Mouse (Mus musculus) CH12.LX (cell line): Measurements from ENCODE around the gene Dido1. TPM values are rescaled to one million over a fixed set of nuclear protein-coding genes. Genes with fewer than 3 reads are reported as not detected.

Experiments
- DNase-seq: peaks from one replicate; pipeline ENCODE4 v3.0.0-alpha.2; 2013; ENCODE audit errors: extremely low read depth
- H3K27ac ChIP-seq: 2 replicates; pipeline ENCODE4 v1.5.1; 2012; ENCODE audit warnings: low read depth, mild to moderate bottlenecking, control low read depth, moderate library complexity; ENCODE audit not compliant: insufficient read depth
- H3K27me3 ChIP-seq: replicated peaks from 2 replicates; pipeline ENCODE3; 2012; ENCODE audit warnings: inconsistent platforms
- H3K36me3 ChIP-seq, 2 experiments: replicated peaks in 1 of 2; 2 replicates each; pipeline versions ENCODE3 to v1.6.1; 2012; ENCODE audit warnings: inconsistent platforms in 1 of 2, low read length in 1 of 2, mild to moderate bottlenecking in 1 of 2, mixed read lengths in 1 of 2, moderate library complexity in 1 of 2; ENCODE audit not compliant: control insufficient read depth in 1 of 2, insufficient read depth in 1 of 2
- H3K4me1 ChIP-seq, 2 experiments: 2 replicates each; pipeline ENCODE4 v1.6.1; 2012; ENCODE audit warnings: inconsistent platforms in 1 of 2, moderate library complexity in 1 of 2; ENCODE audit not compliant: insufficient read depth in 2 of 2, control insufficient read depth in 1 of 2
- H3K4me2 ChIP-seq: 2 replicates; pipeline ENCODE4 v1.6.1; 2012; ENCODE audit warnings: low read depth, mild to moderate bottlenecking, control low read depth; ENCODE audit not compliant: poor library complexity, insufficient read depth, severe bottlenecking
- H3K4me3 ChIP-seq, 3 experiments: fragments of 150-350 bp in 1 of 3; sonication (generic) in 1 of 3; replicated peaks in 1 of 3; 2 replicates each; pipeline versions ENCODE3 to v1.5.1; 2011 to 2012; ENCODE audit warnings: low read depth in 2 of 3, low read length in 2 of 3, mild to moderate bottlenecking in 2 of 3, moderate library complexity in 2 of 3, control low read depth in 1 of 3, improper control_type of control experiment in 1 of 3, inconsistent platforms in 1 of 3, mixed read lengths in 1 of 3; ENCODE audit not compliant: poor library complexity in 1 of 3
- H3K79me2 ChIP-seq: replicated peaks from 2 replicates; pipeline ENCODE4 v1.6.1; 2012; ENCODE audit warnings: mild to moderate bottlenecking, moderate library complexity; ENCODE audit not compliant: control insufficient read depth, poor library complexity, insufficient read depth, severe bottlenecking; ENCODE audit errors: extremely low read depth
- H3K9ac ChIP-seq: 2 replicates; pipeline ENCODE4 v1.6.1; 2012; ENCODE audit warnings: low read depth, mild to moderate bottlenecking, control low read depth, moderate library complexity; ENCODE audit not compliant: insufficient read depth
- H3K9me3 ChIP-seq: replicated peaks from 2 replicates; pipeline ENCODE3; 2012; ENCODE audit warnings: low read length, inconsistent platforms, mixed read lengths
- CHD1 ChIP-seq: IDR thresholded peaks from 2 replicates; pipeline ENCODE4 v1.6.1; 2012; ENCODE audit warnings: low read depth, low read length, improper control_type of control experiment, inconsistent platforms
- CHD2 ChIP-seq: IDR thresholded peaks from 2 replicates; pipeline ENCODE4 v1.6.1; 2011; ENCODE audit warnings: low read length, improper control_type of control experiment
- CTCF ChIP-seq, 2 experiments: IDR thresholded peaks in 1 of 2; conservative IDR thresholded peaks in 1 of 2; 2 replicates each; pipeline ENCODE4 v1.5.1; 2011 to 2012; ENCODE audit warnings: low read depth in 2 of 2, low read length in 2 of 2, improper control_type of control experiment in 1 of 2, inconsistent platforms in 1 of 2, mild to moderate bottlenecking in 1 of 2, moderate library complexity in 1 of 2
- EP300 ChIP-seq: IDR thresholded peaks from 2 replicates; pipeline ENCODE4 v1.6.1; 2011; ENCODE audit warnings: low read length, improper control_type of control experiment
- HCFC1 ChIP-seq: IDR thresholded peaks from 2 replicates; pipeline ENCODE4 v1.6.1; 2012; ENCODE audit warnings: low read depth, mild to moderate bottlenecking, inconsistent platforms, low read length, improper control_type of control experiment
- IRF4 ChIP-seq: IDR thresholded peaks from 2 replicates; pipeline ENCODE4 v1.6.1; 2014; ENCODE audit warnings: low read depth, mild to moderate bottlenecking, inconsistent platforms, low read length, improper control_type of control experiment
- JUND ChIP-seq: conservative IDR thresholded peaks from 2 replicates; pipeline ENCODE4 v1.6.1; 2011; ENCODE audit warnings: low read depth, low read length, improper control_type of control experiment
- KAT2A ChIP-seq: IDR thresholded peaks from 2 replicates; pipeline ENCODE4 v1.6.1; 2012; ENCODE audit warnings: low read length, improper control_type of control experiment, inconsistent platforms; ENCODE audit not compliant: insufficient replicate concordance
- MAX ChIP-seq: IDR thresholded peaks from 2 replicates; pipeline ENCODE4 v1.6.1; 2011; ENCODE audit warnings: low read length, improper control_type of control experiment
- MEF2A ChIP-seq: IDR thresholded peaks from 2 replicates; pipeline ENCODE4 v1.6.1; 2014; ENCODE audit warnings: low read depth, mild to moderate bottlenecking, inconsistent platforms, low read length, improper control_type of control experiment, borderline replicate concordance
- MYC ChIP-seq: IDR thresholded peaks from 2 replicates; pipeline ENCODE4 v1.6.1; 2011; ENCODE audit warnings: low read depth, mild to moderate bottlenecking, improper control_type of control experiment, low read length
- NELFE ChIP-seq: IDR thresholded peaks from 2 replicates; pipeline ENCODE4 v1.6.1; 2011; ENCODE audit warnings: low read depth, low read length, improper control_type of control experiment
- RAD21 ChIP-seq: IDR thresholded peaks from 2 replicates; pipeline ENCODE4 v1.6.1; 2011; ENCODE audit warnings: low read depth, mild to moderate bottlenecking, low read length, improper control_type of control experiment, moderate library complexity
- RCOR1 ChIP-seq: conservative IDR thresholded peaks from 2 replicates; pipeline ENCODE4 v1.6.1; 2012; ENCODE audit warnings: low read depth, mild to moderate bottlenecking, inconsistent platforms, low read length, improper control_type of control experiment
- SIN3A ChIP-seq: IDR thresholded peaks from 2 replicates; pipeline ENCODE4 v1.6.1; 2012; ENCODE audit warnings: low read length, improper control_type of control experiment, inconsistent platforms
- SMC3 ChIP-seq: IDR thresholded peaks from 2 replicates; pipeline ENCODE4 v1.6.1; 2011; ENCODE audit warnings: low read depth, low read length, improper control_type of control experiment
- USF1 ChIP-seq: IDR thresholded peaks from 2 replicates; pipeline ENCODE4 v1.6.1; 2014; ENCODE audit warnings: low read depth, mild to moderate bottlenecking, inconsistent platforms, low read length, improper control_type of control experiment
- USF2 ChIP-seq: conservative IDR thresholded peaks from 2 replicates; pipeline ENCODE4 v1.6.1; 2011; ENCODE audit warnings: low read depth, low read length, improper control_type of control experiment
- ZC3H11A ChIP-seq: IDR thresholded peaks from 2 replicates; pipeline ENCODE4 v1.6.1; 2012; ENCODE audit warnings: low read depth, mild to moderate bottlenecking, inconsistent platforms, low read length, improper control_type of control experiment
- ZKSCAN1 ChIP-seq: IDR thresholded peaks from 2 replicates; pipeline ENCODE4 v1.6.1; 2012; ENCODE audit warnings: low read depth, inconsistent platforms, low read length, improper control_type of control experiment, borderline replicate concordance
- ZMIZ1 ChIP-seq: IDR thresholded peaks from 2 replicates; pipeline ENCODE4 v1.6.1; 2012; ENCODE audit warnings: low read depth, mild to moderate bottlenecking, inconsistent platforms, low read length, improper control_type of control experiment
- ZNF384 ChIP-seq: IDR thresholded peaks from 2 replicates; pipeline ENCODE4 v1.6.1; 2012; ENCODE audit warnings: low read depth, low read length, improper control_type of control experiment, inconsistent platforms
- dilution Hi-C: fragments of 300-500 bp; cut with MboI; formaldehyde crosslinking; loops from 2 replicates; pipeline ENCODE4 v1.14.3; 2020; ENCODE audit warnings: low sequenced_read_pairs; ENCODE audit not compliant: extremely low pct_unique_long_range_greater_than_20kb, extremely low pct_ligation_motif_present
- in situ Hi-C: fragments of 300-500 bp; cut with MboI; formaldehyde crosslinking; loops from 3 replicates; pipeline ENCODE4 v1.14.3; 2019; ENCODE audit warnings: low sequenced_read_pairs, low pct_ligation_motif_present, low pct_unique_long_range_greater_than_20kb, mixed read lengths
- polyA plus RNA-seq: library from polyadenylated mRNA; unstranded; fragments of >175 nt; gene quantifications from 2 replicates; pipeline ENCODE4 v1.2.1, GENCODE M21; 2012; ENCODE audit warnings: low read depth; ENCODE audit not compliant: insufficient read length
- total RNA-seq, 2 experiments: library from RNA; depleted of rRNA; stranded (reverse); fragments of 300-350 nt in 1 of 2; fragments of >200 nt in 1 of 2; gene quantifications; 2 replicates each; pipeline ENCODE4 v1.2.3; 2012 to 2014

Dido1 gene
- total and polyA plus RNA-seq, 3 experiments: 16.4 to 25.0 (median 24.9) TPM

GRCm38 (mm10) chr2:180646841-180647240 lies 63.0 kb downstream of the Dido1 start:
- TF ChIP-seq CTCF (conservative IDR thresholded peaks at IDR 0.05 in 1 of 2, IDR thresholded peaks at IDR 0.05 in 1 of 2; ENCODE audit: low read depth in 2 of 2, low read length in 2 of 2) (peak in 1 of 2 experiments; percentile 34; a peak in 1 of 4 replicates), HCFC1 (no peak), ZC3H11A (no peak)
- H3K9ac ChIP-seq: no peak overlapping the region
- no peak for DNase-seq
- no peak overlapping the region for H3K27ac ChIP-seq
- no peak overlapping the region for H3K4me2 ChIP-seq
- no peak overlapping the region for H3K4me3 ChIP-seq
- H3K4me1 ChIP-seq: no peaks in the 10 kb centered on the region
- H3K79me2 ChIP-seq: no peaks in the 10 kb centered on the region
- peaks cover 25% of the 10 kb centered on the region for H3K9me3 ChIP-seq
- dilution Hi-C loops (no loop called here), in situ Hi-C loops (no loop called here)
- H3K27me3 ChIP-seq: peaks cover 18% of the 10 kb centered on the region
- H3K36me3 ChIP-seq: no peaks in the 10 kb centered on the region

- TF ChIP-seq SIN3A (no peak), HCFC1 (no peak), ZKSCAN1 (no peak), JUND (no peak), RAD21 (no peak), RCOR1 (no peak)
- TF ChIP-seq, all 38 proteins: peak for 0
- peaks cover 31% of the 10 kb centered on the region for H3K27me3 ChIP-seq
- peaks cover 34% of the 10 kb centered on the region for H3K9me3 ChIP-seq
- dilution Hi-C loops (no loop called here), in situ Hi-C loops (no loop called here)
- H3K9ac ChIP-seq: no peak overlapping the region
- H3K27ac ChIP-seq: no peak overlapping the region
- no peak overlapping the region for H3K4me3 ChIP-seq
- no peaks in the 10 kb centered on the region for H3K36me3 ChIP-seq
- no peaks in the 10 kb centered on the region for H3K79me2 ChIP-seq
- DNase-seq: no peak
- no peaks in the 10 kb centered on the region for H3K4me1 ChIP-seq
- no peak overlapping the region for H3K4me2 ChIP-seq
Measured at GRCm38 (mm10) chr2:180643626-180644025, 66.2 kb downstream of the Dido1 start.

- Histone ChIP-seq H3K4me1 (no peaks in the 10 kb centered on the region), H3K79me2 (no peaks in the 10 kb centered on the region), H3K36me3 (no peaks in the 10 kb centered on the region), H3K9me3 (peaks cover 34% of the 10 kb centered on the region), H3K4me2 (no peak within 1 kb of the TSS), H3K9ac (no peak within 1 kb of the TSS), H3K27ac (no peak within 1 kb of the TSS), H3K4me3 (peak within 1 kb of the TSS in 1 of 3 experiments; percentile 17), H3K27me3 (peaks cover 31% of the 10 kb centered on the region)
- dilution Hi-C loops (no loop called here), in situ Hi-C loops (no loop called here)
- TF ChIP-seq ZNF384: no peak
- no peak for TF ChIP-seq SIN3A
- no peak for TF ChIP-seq MEF2A
- no peak for TF ChIP-seq EP300
- no peak for TF ChIP-seq JUND
- no peak for TF ChIP-seq ZKSCAN1
- TF ChIP-seq USF1: no peak
- no peak for TF ChIP-seq RAD21
- TF ChIP-seq USF2: no peak
- TF ChIP-seq CTCF (conservative IDR thresholded peaks at IDR 0.05 in 1 of 2, IDR thresholded peaks at IDR 0.05 in 1 of 2; ENCODE audit: low read depth in 2 of 2, low read length in 2 of 2): no peak
- TF ChIP-seq CHD2: no peak
- no peak for TF ChIP-seq NELFE
- TF ChIP-seq KAT2A: no peak
- no peak for TF ChIP-seq ZMIZ1
- no peak for TF ChIP-seq IRF4
- TF ChIP-seq HCFC1: no peak
- TF ChIP-seq SMC3: no peak
- no peak for TF ChIP-seq MAX
- no peak for TF ChIP-seq CHD1
- no peak for TF ChIP-seq MYC
- DNase-seq: no peak
Measured at GRCm38 (mm10) chr2:180642555-180643260, 67.1 kb downstream of the Dido1 start, which contains the start of gene Tcfl5. Gene Tcfl5 (minus strand): TSS chr2:180642708.
